Mouse (Mus musculus): ENCODE data around the gene Pnma3.
"Not testable (repeated sequence)": the region's sequence is repeated elsewhere in the genome, so short reads cannot be mapped to it uniquely, and the experiment has no call there.

Gene Pnma3

DNA sequence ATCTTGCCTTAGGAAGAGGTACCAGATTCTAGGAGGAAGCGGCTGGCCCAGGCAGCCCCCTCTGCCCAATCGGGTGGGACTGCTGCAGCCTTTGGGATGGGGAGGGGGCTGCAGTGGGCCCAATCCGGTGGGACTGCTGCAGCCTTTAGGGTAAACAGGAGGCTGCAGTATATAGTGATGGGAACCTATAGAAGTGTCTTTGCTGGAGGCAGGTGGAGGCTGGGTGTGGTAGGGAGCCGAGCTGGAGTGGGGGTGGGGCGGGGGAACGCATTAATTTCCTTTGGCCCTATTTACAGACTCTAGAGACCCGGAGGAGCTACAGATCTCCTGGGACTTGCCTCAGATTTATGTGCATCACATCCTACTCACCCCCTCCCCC, at the start of gene Pnma3:
Gene Pnma3, plus strand, starts transcription at position 373 of the 379 bp plus-strand sequence.
- DNase-seq (ENCODE audit: low spot score) = no peak

DNA sequence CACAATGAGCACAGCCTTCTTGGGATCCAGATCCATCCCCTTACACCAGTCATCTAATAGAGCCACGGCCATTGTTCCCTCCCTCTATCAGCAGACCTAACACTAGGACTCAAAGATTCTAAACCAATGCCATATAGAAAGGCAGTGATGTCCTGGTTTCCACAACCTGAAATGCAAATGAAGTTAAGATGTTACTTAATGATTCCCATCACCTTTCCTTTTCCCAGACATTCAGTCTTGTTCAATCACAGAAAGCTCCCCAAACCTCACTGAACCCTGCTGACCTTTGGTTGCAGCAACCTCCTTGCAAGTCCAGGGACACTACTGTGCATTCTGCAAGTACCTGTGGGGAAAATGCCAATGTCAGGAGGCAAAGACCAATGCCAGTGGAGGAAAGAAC, 27.6 kb upstream of the Pnma3 start, which contains the start of gene Pnma5:
Gene Pnma5, minus strand, starts transcription at position 101 of the 400 bp plus-strand sequence.
- DNase-seq (ENCODE audit: low spot score) = no peak

DNA sequence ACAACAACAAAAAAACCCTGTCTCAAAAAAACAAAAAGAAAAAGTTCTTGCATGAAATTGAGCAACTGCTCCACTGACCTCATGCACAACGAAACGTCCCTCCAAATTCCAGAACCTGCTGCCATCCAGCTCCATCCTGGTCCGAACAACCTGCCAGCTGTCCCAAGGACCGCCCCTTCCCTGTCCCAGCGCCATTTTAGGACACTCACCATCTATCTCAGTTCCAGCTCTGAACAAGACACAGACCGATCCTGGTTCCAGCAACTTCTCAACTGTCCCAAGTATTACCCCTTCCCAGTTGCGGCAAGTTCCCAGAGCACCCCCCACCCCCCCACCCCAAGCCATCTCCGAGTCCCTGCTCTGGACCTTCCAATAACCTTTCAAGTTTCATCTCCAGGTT, 25.8 kb upstream of the Pnma3 start:
- DNase-seq (ENCODE audit: low spot score) = no peak

DNA sequence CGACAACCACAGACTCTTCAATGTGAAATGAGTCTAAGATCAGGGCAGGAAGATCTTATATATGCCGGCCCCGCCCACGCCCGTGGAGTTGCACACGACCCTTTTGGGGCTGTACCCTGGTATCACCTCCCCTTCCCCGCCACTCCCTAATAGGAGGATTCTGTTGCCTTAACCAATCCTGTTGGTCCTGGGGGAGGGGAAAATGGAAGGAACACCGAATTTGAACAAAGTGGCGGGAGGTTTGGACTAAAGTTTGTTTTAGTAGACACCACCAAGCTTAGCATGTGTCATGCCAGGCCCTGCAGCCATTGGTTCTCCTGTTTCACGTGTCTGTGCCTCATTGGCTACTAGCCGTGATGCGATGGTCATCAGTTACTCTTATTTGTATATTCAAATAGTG, 24.9 kb upstream of the Pnma3 start:
- DNase-seq (ENCODE audit: low spot score) = no peak

- DNase-seq (ENCODE audit: low spot score) = peak; percentile 92
These were observed 10.6 kb upstream of the Pnma3 start for GRCm38 (mm10) chrX:73053860-73054563.

- DNase-seq (ENCODE audit: low spot score) = no peak
These were observed 3.1 kb upstream of the Pnma3 start for GRCm38 (mm10) chrX:73061528-73061927.

DNA sequence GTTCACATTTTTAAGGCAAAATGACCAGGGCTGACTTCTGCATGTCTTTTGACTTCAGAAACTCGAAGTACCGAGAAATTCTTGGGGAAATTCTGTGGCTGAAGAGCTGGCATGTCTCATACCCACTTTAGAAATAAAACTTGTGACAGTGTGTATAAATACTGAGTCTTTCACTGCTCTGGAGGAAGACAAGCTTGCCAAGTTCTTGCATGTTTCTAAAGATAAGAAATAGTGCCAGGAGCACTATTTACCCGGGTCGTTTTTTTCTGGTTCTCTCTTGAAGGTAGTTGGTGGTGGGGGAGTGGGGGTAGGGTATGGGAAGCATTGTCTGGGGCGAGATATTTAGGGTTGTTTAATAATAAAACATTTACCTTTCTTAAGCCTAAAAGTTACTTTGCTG, 2.3 kb upstream of the Pnma3 start:
- no peak for DNase-seq (ENCODE audit: low spot score)

DNA sequence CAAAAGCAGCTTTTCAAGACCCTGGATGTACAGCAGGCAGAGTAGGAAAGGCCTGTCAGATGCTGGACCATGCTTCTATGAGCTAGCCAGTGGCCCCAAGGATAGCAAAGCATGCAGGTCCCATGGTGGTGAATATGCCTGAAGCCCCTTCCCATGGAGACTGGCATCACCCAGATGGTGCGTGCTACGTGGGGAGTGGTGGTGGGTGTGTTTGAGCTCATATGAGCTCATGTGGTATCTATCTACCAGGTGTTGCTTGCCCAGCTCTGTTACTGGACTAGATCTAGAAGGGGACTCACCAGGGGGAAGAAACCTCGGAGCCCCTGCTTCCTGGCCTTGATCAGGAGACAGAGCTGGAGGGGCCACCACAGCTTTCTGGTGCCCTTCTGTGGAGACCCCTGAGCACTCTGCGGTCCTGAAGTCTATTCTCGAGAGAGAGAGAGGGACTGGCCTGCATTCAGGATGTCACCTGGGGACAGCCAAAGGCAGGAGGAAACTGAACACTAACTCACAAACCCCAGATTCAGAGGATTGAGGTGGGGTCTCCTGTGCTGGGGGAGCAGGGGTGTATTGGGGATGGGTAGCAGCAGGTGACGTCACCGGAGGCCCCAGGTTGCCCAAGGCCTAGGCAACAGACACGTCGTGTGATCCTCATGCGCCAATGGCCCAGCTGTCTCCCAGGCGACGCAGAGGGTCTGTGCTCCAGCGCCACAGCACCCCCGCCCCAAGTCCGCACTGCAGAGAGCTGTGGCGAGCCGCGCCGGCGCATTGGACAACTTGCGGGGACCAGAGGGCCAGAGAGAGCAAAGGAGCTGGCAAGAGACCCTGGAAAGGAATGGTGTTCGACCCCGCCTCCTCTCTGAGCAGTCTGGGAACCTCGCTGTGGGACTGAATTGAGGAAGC, 824 bp upstream of the Pnma3 start:
- peak; percentile 31 for DNase-seq (ENCODE audit: low spot score)

DNA sequence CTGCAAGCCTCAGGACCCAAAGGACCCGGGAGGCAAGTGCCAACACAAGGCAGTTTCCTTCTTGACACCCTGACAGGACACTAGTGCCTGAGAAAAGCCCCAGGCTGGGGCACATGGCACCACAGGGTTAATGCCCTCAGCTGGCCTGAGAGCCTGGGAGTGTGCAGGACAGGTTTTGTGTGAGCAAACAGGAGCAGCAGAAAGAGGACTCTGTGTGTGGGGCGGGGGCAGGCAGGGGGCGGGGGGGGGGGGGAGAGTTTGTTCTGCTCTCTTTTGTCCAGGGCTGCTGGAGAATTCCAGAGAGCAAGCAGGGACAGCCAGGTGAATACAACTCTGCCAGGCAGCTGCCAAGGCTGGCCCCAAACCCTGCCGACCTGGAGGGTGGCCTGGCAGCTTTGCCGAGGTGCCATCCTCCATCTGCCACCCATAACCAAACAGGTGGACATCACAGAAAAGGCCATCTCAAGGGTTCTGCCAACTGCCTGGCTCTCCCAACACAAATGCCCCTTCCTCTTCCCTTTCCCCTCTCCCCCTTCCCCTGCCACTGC, 2.3 kb downstream of the Pnma3 start:
- DNase-seq (ENCODE audit: low spot score) = not testable (repeated sequence)

DNA sequence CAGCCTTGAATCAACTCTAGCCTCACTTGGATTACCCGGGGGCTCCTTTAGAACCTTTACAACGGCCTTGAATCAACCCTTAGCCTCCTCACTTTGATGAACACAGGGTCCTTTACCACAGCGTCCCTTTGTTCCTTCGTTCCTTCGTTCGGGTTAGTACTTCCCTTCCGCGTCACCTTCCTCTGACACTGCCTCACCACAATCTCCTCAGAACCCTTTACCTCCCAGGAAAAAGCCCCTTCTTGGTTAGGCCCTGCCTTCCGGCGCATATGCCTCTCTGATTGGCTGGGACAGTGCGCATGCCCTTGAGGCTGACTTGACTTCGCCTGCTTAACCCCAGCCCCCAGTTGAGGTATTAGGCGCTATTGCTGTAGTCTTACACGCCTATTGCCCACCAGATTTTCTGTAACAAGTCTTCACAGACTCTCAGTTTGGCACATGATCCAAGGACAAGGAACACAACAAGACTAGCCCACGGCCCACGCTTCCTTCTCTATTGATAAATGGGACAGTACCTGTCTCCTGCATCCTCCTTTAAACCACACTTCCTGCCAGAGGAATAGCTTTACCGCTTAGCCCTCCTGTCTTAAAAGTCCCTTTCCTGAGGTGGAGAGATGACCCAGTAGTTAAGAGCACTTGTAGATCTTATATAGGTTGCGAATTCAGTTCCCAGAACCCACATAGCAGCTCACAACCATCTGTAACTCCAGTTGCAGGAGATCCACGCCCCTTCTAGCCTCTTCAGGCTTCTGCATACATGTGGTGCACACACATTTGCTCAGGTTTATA, 17.9 kb downstream of the Pnma3 start, which contains the start of gene Xlr4a:
Gene Xlr4a, minus strand, starts transcription at position 212 of the 789 bp plus-strand sequence.
- DNase-seq (ENCODE audit: low spot score) = not testable (repeated sequence)

DNA sequence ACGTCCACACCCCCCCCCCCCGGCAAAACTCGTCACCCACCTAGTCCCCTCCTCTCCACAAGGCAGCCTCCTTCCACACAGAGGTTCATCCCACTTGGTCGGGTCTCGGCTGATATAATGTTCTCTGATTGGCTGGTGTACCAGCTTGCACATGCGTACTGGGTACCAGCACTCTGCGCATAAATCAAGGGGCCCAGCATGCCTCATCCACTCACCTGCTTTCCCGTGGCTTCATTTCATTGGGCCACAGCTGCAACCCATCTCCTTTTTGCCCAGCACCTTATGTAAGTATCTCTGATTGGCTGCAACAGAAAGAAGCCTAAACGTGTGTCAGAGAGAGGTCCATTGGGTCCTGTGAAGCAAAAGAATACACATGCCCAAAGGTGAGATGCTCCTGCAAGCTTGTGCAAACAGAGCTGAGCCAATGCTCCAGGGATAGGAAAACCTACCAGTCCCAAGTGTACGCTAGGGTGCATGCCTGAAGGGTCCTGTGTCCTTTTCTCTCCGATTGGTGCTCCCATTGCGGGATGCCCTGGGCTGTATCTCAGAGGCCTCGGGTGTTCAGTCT, 32.4 kb downstream of the Pnma3 start, which contains the start of gene Xlr3a:
Gene Xlr3a, minus strand, starts transcription at position 155 of the 568 bp plus-strand sequence.
- peak; percentile 4 for DNase-seq (ENCODE audit: low spot score)

DNA sequence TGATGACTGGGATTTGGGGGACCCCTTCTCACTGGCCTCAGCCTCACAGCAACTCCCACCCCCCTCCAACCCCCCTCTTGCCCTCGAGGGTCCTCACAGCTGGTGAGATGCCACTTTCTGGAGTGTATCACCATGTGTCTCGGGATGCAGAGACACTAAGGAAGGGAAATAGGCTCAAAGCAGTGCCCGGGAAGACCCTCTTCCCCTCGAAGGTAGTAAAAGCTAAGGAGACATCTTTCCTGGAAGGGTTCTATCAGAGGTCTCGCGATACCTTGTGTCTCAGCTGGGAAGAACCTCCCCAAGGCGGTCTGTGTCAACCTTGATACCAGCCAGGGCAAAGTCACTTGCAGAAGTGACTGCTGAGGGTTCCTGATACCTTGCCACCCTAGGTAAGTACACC, 52.2 kb downstream of the Pnma3 start, which contains the start of gene Gm14685:
Gene Gm14685, plus strand, starts transcription at position 301 of the 400 bp plus-strand sequence.
- not testable (repeated sequence) for DNase-seq (ENCODE audit: low spot score)

All from embryo, embryonic 10 days (tissue).